Mouse (Mus musculus) hindlimb bud, embryonic 11.5 days (tissue): Measurements from ENCODE around the gene Cyp4a12a.
"Not testable (repeated sequence)": the region's sequence is repeated elsewhere in the genome, so short reads cannot be mapped to it uniquely, and the experiment has no call there.

Experiments
- DNase-seq: peaks from one replicate; pipeline ENCODE4 v3.0.0-alpha.2; 2012; ENCODE audit warnings: low read depth, low spot score; ENCODE audit errors: extremely low spot score

Cyp4a12a gene

GRCm38 (mm10) chr4:115298746-115299145, at the start of gene Cyp4a12a:
TSS of gene Cyp4a12a (plus strand) at chr4:115299046.
- not testable (repeated sequence) for DNase-seq

- not testable (repeated sequence) for DNase-seq
Observed at GRCm38 (mm10) chr4:115264687-115265569, 33.9 kb upstream of the Cyp4a12a start.

GRCm38 (mm10) chr4:115278215-115278982, 20.4 kb upstream of the Cyp4a12a start:
- not testable (repeated sequence) for DNase-seq

GRCm38 (mm10) chr4:115280342-115280741, 18.5 kb upstream of the Cyp4a12a start:
- DNase-seq = no peak

- DNase-seq = not testable (repeated sequence)
Observed at GRCm38 (mm10) chr4:115280779-115281178, 18.1 kb upstream of the Cyp4a12a start.

GRCm38 (mm10) chr4:115281231-115281767, 17.5 kb upstream of the Cyp4a12a start:
- DNase-seq = not testable (repeated sequence)

- DNase-seq = not testable (repeated sequence)
Observed at GRCm38 (mm10) chr4:115325722-115326121, 26.9 kb downstream of the Cyp4a12a start.

- DNase-seq = not testable (repeated sequence)
Observed at GRCm38 (mm10) chr4:115365624-115366023, 66.8 kb downstream of the Cyp4a12a start.

GRCm38 (mm10) chr4:115368067-115368466, 69.2 kb downstream of the Cyp4a12a start:
- DNase-seq = not testable (repeated sequence)
